Mouse (Mus musculus) forebrain, embryonic 11.5 days (tissue): Measurements from ENCODE around the gene Fbxl21. TPM values are rescaled to one million over a fixed set of nuclear protein-coding genes. Genes with fewer than 3 reads are reported as not detected.

Experiments used
- ATAC-seq: fragments of 200-750 bp; cut with Nextera tagmentation; replicated peaks from 2 replicates; pipeline ENCODE4 v1.8.0; 2017; ENCODE audit warnings: moderate TSS enrichment; ENCODE audit not compliant: low FRiP score
- DNase-seq: peaks from one replicate; pipeline ENCODE4 v3.0.0-alpha.2; 2017; ENCODE audit warnings: low spot score
- H3K27ac ChIP-seq: fragments of 300-500 bp; sonication (generic); 2 replicates; pipeline ENCODE4 v1.5.1; 2014; ENCODE audit warnings: low read depth, low read length
- H3K27me3 ChIP-seq: fragments of 300-500 bp; sonication (generic); 2 replicates; pipeline ENCODE4 v1.6.1; 2014; ENCODE audit warnings: mild to moderate bottlenecking, low read length, mixed read lengths; ENCODE audit not compliant: control insufficient read depth, insufficient read depth
- H3K36me3 ChIP-seq: fragments of 300-500 bp; sonication (generic); 2 replicates; pipeline ENCODE4 v1.6.1; 2014; ENCODE audit warnings: mild to moderate bottlenecking, low read length, moderate library complexity, mixed read lengths; ENCODE audit not compliant: control insufficient read depth, insufficient read depth
- H3K4me1 ChIP-seq: fragments of 300-500 bp; sonication (generic); replicated peaks from 2 replicates; pipeline ENCODE4 v1.6.1; 2014; ENCODE audit warnings: low read length, mixed read lengths; ENCODE audit not compliant: control insufficient read depth, insufficient read depth
- H3K4me2 ChIP-seq: fragments of 300-500 bp; sonication (generic); 2 replicates; pipeline ENCODE4 v1.6.1; 2014; ENCODE audit warnings: low read depth, mild to moderate bottlenecking, low read length, moderate library complexity, mixed read lengths; ENCODE audit not compliant: severe bottlenecking
- H3K4me3 ChIP-seq: fragments of 300-500 bp; sonication (generic); 2 replicates; pipeline ENCODE4 v1.5.1; 2014; ENCODE audit warnings: low read depth, low read length
- H3K9ac ChIP-seq: fragments of 300-500 bp; sonication (generic); 2 replicates; pipeline ENCODE4 v1.6.1; 2014; ENCODE audit warnings: low read length
- H3K9me3 ChIP-seq: fragments of 300-500 bp; sonication (generic); 2 replicates; pipeline ENCODE4 v1.6.1; 2016; ENCODE audit warnings: low read length, mixed read lengths; ENCODE audit not compliant: control insufficient read depth
- WGBS: fragments of 180-500 bp; shearing (Covaris S2); extraction: QIAGEN DNeasy Blood & Tissue Kit; methylation state at CpG from one replicate; pipeline ENCODE4 v1.1.7; 2014; 5-methylcytosine and 5-hydroxymethylcytosine counted together
- polyA plus RNA-seq: library from polyadenylated mRNA; unstranded; fragments of >200 nt; fragmentation: Nextera tagmentation; extraction: Ambion mirVana; gene quantifications from 2 replicates; pipeline ENCODE4 v1.2.1, GENCODE M21; 2014

Fbxl21 gene
- polyA plus RNA-seq, 1 experiment from 2014 or later: 2.2 TPM

GRCm38 (mm10) chr13:56526871-56527270 lies 4.6 kb downstream of the Fbxl21 start:
- no peak overlapping the region for H3K4me3 ChIP-seq
- no peaks in the 10 kb centered on the region for H3K4me1 ChIP-seq
- no peaks in the 10 kb centered on the region for H3K9me3 ChIP-seq
- no peaks in the 10 kb centered on the region for H3K36me3 ChIP-seq
- H3K9ac ChIP-seq: no peak overlapping the region
- no peaks in the 10 kb centered on the region for H3K27me3 ChIP-seq
- ATAC-seq (no peak), DNase-seq (no peak)
- no peak overlapping the region for H3K27ac ChIP-seq
- no peak overlapping the region for H3K4me2 ChIP-seq
- 87% methylated on average over 12 of the region's 12 CpGs for WGBS

- H3K9me3 ChIP-seq: no peaks in the 10 kb centered on the region
- H3K36me3 ChIP-seq: no peaks in the 10 kb centered on the region
- no peak overlapping the region for H3K4me2 ChIP-seq
- H3K4me3 ChIP-seq: no peak overlapping the region
- no peaks in the 10 kb centered on the region for H3K4me1 ChIP-seq
- 91% methylated on average over 7 of the region's 7 CpGs for WGBS
- no peak overlapping the region for H3K27ac ChIP-seq
- DNase-seq (no peak), ATAC-seq (no peak)
- no peak overlapping the region for H3K9ac ChIP-seq
- H3K27me3 ChIP-seq: no peaks in the 10 kb centered on the region
Observed at GRCm38 (mm10) chr13:56527846-56528245, 5.6 kb downstream of the Fbxl21 start.

- no peak for DNase-seq
Observed at GRCm38 (mm10) chr13:56528281-56528680, 6.0 kb downstream of the Fbxl21 start.

GRCm38 (mm10) chr13:56529031-56529430 lies 6.8 kb downstream of the Fbxl21 start:
- ATAC-seq (no peak), DNase-seq (no peak)
- Histone ChIP-seq H3K9me3 (no peaks in the 10 kb centered on the region; the same call in 1 of the 2 replicates), H3K27ac (no peak overlapping the region), H3K4me1 (no peaks in the 10 kb centered on the region), H3K9ac (no peak overlapping the region), H3K36me3 (no peaks in the 10 kb centered on the region), H3K27me3 (no peaks in the 10 kb centered on the region), H3K4me3 (no peak overlapping the region), H3K4me2 (no peak overlapping the region)
- 85% methylated on average over 4 of the region's 4 CpGs for WGBS

More at GRCm38 (mm10) chr13:56528281-56528680, 6.0 kb downstream of the Fbxl21 start:
- Histone ChIP-seq H3K9me3 (no peaks in the 10 kb centered on the region), H3K4me2 (no peak overlapping the region), H3K4me1 (no peaks in the 10 kb centered on the region), H3K4me3 (no peak overlapping the region), H3K27me3 (no peaks in the 10 kb centered on the region), H3K9ac (no peak overlapping the region), H3K27ac (no peak overlapping the region), H3K36me3 (no peaks in the 10 kb centered on the region)
- WGBS: 86% methylated on average over 11 of the region's 11 CpGs
- ATAC-seq: no peak

- DNase-seq (no peak), ATAC-seq (no peak)
- H3K36me3 ChIP-seq: no peaks in the 10 kb centered on the region
- H3K4me2 ChIP-seq: no peak overlapping the region
- H3K9me3 ChIP-seq: no peaks in the 10 kb centered on the region; the same call in 1 of the 2 replicates
- H3K4me1 ChIP-seq: no peaks in the 10 kb centered on the region
- no peak overlapping the region for H3K4me3 ChIP-seq
- no peak overlapping the region for H3K9ac ChIP-seq
- 74% methylated on average over 8 of the region's 8 CpGs for WGBS
- H3K27me3 ChIP-seq: no peaks in the 10 kb centered on the region
- H3K27ac ChIP-seq: no peak overlapping the region
Observed at GRCm38 (mm10) chr13:56529685-56530084, 7.4 kb downstream of the Fbxl21 start.

GRCm38 (mm10) chr13:56534931-56535330 lies 12.7 kb downstream of the Fbxl21 start:
- no peak overlapping the region for H3K27ac ChIP-seq
- H3K36me3 ChIP-seq: no peaks in the 10 kb centered on the region
- H3K27me3 ChIP-seq: no peaks in the 10 kb centered on the region
- no peak overlapping the region for H3K9ac ChIP-seq
- WGBS: 88% methylated on average over 5 of the region's 5 CpGs
- ATAC-seq: no peak
- H3K9me3 ChIP-seq: no peaks in the 10 kb centered on the region; the same call in 1 of the 2 replicates
- no peak overlapping the region for H3K4me2 ChIP-seq
- no peaks in the 10 kb centered on the region for H3K4me1 ChIP-seq
- no peak overlapping the region for H3K4me3 ChIP-seq
- no peak for DNase-seq

- no peak for ATAC-seq
- Histone ChIP-seq H3K4me1 (no peaks in the 10 kb centered on the region), H3K4me3 (no peak overlapping the region), H3K36me3 (no peaks in the 10 kb centered on the region), H3K9me3 (no peaks in the 10 kb centered on the region; the same call in 1 of the 2 replicates), H3K9ac (no peak overlapping the region), H3K27ac (no peak overlapping the region), H3K4me2 (no peak overlapping the region), H3K27me3 (no peaks in the 10 kb centered on the region)
- DNase-seq: no peak
- 79% methylated on average over 5 of the region's 5 CpGs for WGBS
Observed at GRCm38 (mm10) chr13:56535570-56535969, 13.3 kb downstream of the Fbxl21 start.

GRCm38 (mm10) chr13:56537026-56537425 lies 14.8 kb downstream of the Fbxl21 start:
- no peaks in the 10 kb centered on the region for H3K36me3 ChIP-seq
- ATAC-seq: no peak
- no peaks in the 10 kb centered on the region for H3K27me3 ChIP-seq
- WGBS: 88% methylated on average over 12 of the region's 12 CpGs
- no peak for DNase-seq
- H3K4me1 ChIP-seq: no peaks in the 10 kb centered on the region
- no peaks in the 10 kb centered on the region; the same call in 1 of the 2 replicates for H3K9me3 ChIP-seq
- no peak overlapping the region for H3K4me3 ChIP-seq
- H3K4me2 ChIP-seq: no peak overlapping the region
- no peak overlapping the region for H3K27ac ChIP-seq
- no peak overlapping the region for H3K9ac ChIP-seq

- ATAC-seq (no peak), DNase-seq (no peak)
- no peaks in the 10 kb centered on the region for H3K27me3 ChIP-seq
- no peak overlapping the region for H3K4me2 ChIP-seq
- H3K9me3 ChIP-seq: no peaks in the 10 kb centered on the region
- no peaks in the 10 kb centered on the region for H3K36me3 ChIP-seq
- no peaks in the 10 kb centered on the region for H3K4me1 ChIP-seq
- H3K4me3 ChIP-seq: no peak overlapping the region
- no peak overlapping the region for H3K27ac ChIP-seq
- WGBS: 93% methylated on average over 4 of the region's 4 CpGs
- no peak overlapping the region for H3K9ac ChIP-seq
Observed at GRCm38 (mm10) chr13:56539846-56540245, 17.6 kb downstream of the Fbxl21 start.
